Mouse (Mus musculus) neural tube, embryonic 11.5 days (tissue): Measurements from ENCODE around the gene Lamb3. TPM values are rescaled to one million over a fixed set of nuclear protein-coding genes. Genes with fewer than 3 reads are reported as not detected.

Source experiments
- ATAC-seq: fragments of 200-750 bp; cut with Nextera tagmentation; 2 replicates; pipeline ENCODE4 v1.8.0; 2017; ENCODE audit warnings: moderate number of reproducible peaks, mild to moderate bottlenecking, moderate TSS enrichment, moderate library complexity; ENCODE audit not compliant: insufficient read depth, low FRiP score, low TSS enrichment
- DNase-seq: peaks from one replicate; pipeline ENCODE4 v3.0.0-alpha.2; 2015; ENCODE audit warnings: low spot score
- H3K27ac ChIP-seq: fragments of 300-500 bp; sonication (generic); 2 replicates; pipeline ENCODE4 v1.5.1; 2014; ENCODE audit warnings: low read depth, mild to moderate bottlenecking, low read length
- H3K27me3 ChIP-seq: fragments of 300-500 bp; sonication (generic); 2 replicates; pipeline ENCODE4 v1.6.1; 2014; ENCODE audit warnings: mild to moderate bottlenecking, low read length, mixed read lengths; ENCODE audit not compliant: control insufficient read depth, insufficient read depth
- H3K36me3 ChIP-seq: fragments of 300-500 bp; sonication (generic); 2 replicates; pipeline ENCODE4 v1.6.1; 2014; ENCODE audit warnings: mild to moderate bottlenecking, low read length, moderate library complexity, mixed read lengths; ENCODE audit not compliant: control insufficient read depth, insufficient read depth
- H3K4me1 ChIP-seq: fragments of 300-500 bp; sonication (generic); 2 replicates; pipeline ENCODE4 v1.6.1; 2014; ENCODE audit warnings: low read length, mixed read lengths; ENCODE audit not compliant: control insufficient read depth, insufficient read depth
- H3K4me2 ChIP-seq: fragments of 300-500 bp; sonication (generic); 2 replicates; pipeline ENCODE4 v1.6.1; 2014; ENCODE audit warnings: low read depth, mild to moderate bottlenecking, moderate library complexity
- H3K4me3 ChIP-seq: fragments of 300-500 bp; sonication (generic); 2 replicates; pipeline ENCODE4 v1.5.1; 2014; ENCODE audit warnings: low read depth, low read length
- H3K9ac ChIP-seq: fragments of 300-500 bp; sonication (generic); 2 replicates; pipeline ENCODE4 v1.6.1; 2014; ENCODE audit warnings: mild to moderate bottlenecking, low read length
- H3K9me3 ChIP-seq: fragments of 300-500 bp; sonication (generic); 2 replicates; pipeline ENCODE4 v1.6.1; 2016; ENCODE audit warnings: low read length; ENCODE audit not compliant: control insufficient read depth
- WGBS: fragments of 180-500 bp; shearing (Covaris S2); extraction: QIAGEN DNeasy Blood & Tissue Kit; methylation state at CpG from one replicate; pipeline ENCODE4 v1.1.7; 2014; 5-methylcytosine and 5-hydroxymethylcytosine counted together
- polyA plus RNA-seq: library from polyadenylated mRNA; unstranded; fragments of >200 nt; fragmentation: Nextera tagmentation; extraction: Ambion mirVana; gene quantifications from 2 replicates; pipeline ENCODE4 v1.2.1, GENCODE M21; 2014

The Lamb3 gene
- 0.09 and 0.62 TPM in 2 replicates for polyA plus RNA-seq

- Histone ChIP-seq H3K9ac (no peak within 1 kb of the TSS), H3K27me3 (no peaks in the 10 kb centered on the region), H3K36me3 (no peaks in the 10 kb centered on the region), H3K9me3 (no peaks in the 10 kb centered on the region), H3K27ac (no peak within 1 kb of the TSS), H3K4me1 (no peaks in the 10 kb centered on the region), H3K4me3 (no peak within 1 kb of the TSS), H3K4me2 (no peak within 1 kb of the TSS)
- WGBS: 92% methylated on average over 3 of the region's 3 CpGs
- ATAC-seq (no peak), DNase-seq (no peak)
These were observed at the start of gene Lamb3 for GRCm38 (mm10) chr1:193207503-193207902. Gene Lamb3, plus strand, starts transcription at chr1:193207699.

- H3K4me1 ChIP-seq: no peaks in the 10 kb centered on the region; the same call in 1 of the 2 replicates
- H3K9ac ChIP-seq: no peak overlapping the region
- no peak overlapping the region for H3K27ac ChIP-seq
- DNase-seq (no peak), ATAC-seq (no peak)
- 54% methylated on average over 3 of the region's 3 CpGs for WGBS
- no peak overlapping the region for H3K4me2 ChIP-seq
- no peaks in the 10 kb centered on the region for H3K36me3 ChIP-seq
- peaks cover 4% of the 10 kb centered on the region for H3K27me3 ChIP-seq
- no peaks in the 10 kb centered on the region for H3K9me3 ChIP-seq
- no peak overlapping the region for H3K4me3 ChIP-seq
These were observed 48.3 kb upstream of the Lamb3 start for GRCm38 (mm10) chr1:193159163-193159562.

GRCm38 (mm10) chr1:193159613-193160012 lies 47.9 kb upstream of the Lamb3 start:
- no peaks in the 10 kb centered on the region for H3K36me3 ChIP-seq
- ATAC-seq: no peak
- no peaks in the 10 kb centered on the region; the same call in 1 of the 2 replicates for H3K27me3 ChIP-seq
- no peak overlapping the region for H3K4me3 ChIP-seq
- WGBS: 30% methylated on average over 1 of the region's 1 CpGs
- H3K4me2 ChIP-seq: no peak overlapping the region
- H3K4me1 ChIP-seq: no peaks in the 10 kb centered on the region; the same call in 1 of the 2 replicates
- H3K9me3 ChIP-seq: no peaks in the 10 kb centered on the region
- DNase-seq: no peak
- H3K9ac ChIP-seq: no peak overlapping the region
- H3K27ac ChIP-seq: no peak overlapping the region

- no peak for ATAC-seq
- peak; percentile 57 for DNase-seq
- no peaks in the 10 kb centered on the region; the same call in 1 of the 2 replicates for H3K4me1 ChIP-seq
- no peak overlapping the region for H3K4me3 ChIP-seq
- WGBS: 16% methylated on average over 18 of the region's 18 CpGs
- H3K4me2 ChIP-seq: peak overlapping the region; percentile 53
- H3K27ac ChIP-seq: no peak overlapping the region
- no peaks in the 10 kb centered on the region for H3K9me3 ChIP-seq
- H3K36me3 ChIP-seq: no peaks in the 10 kb centered on the region
- H3K27me3 ChIP-seq: no peaks in the 10 kb centered on the region
- H3K9ac ChIP-seq: peak overlapping the region; percentile 26
These were observed 47.0 kb upstream of the Lamb3 start for GRCm38 (mm10) chr1:193160317-193161032.

GRCm38 (mm10) chr1:193167746-193168145 lies 39.8 kb upstream of the Lamb3 start, which contains the start of gene A130010J15Rik:
Gene A130010J15Rik, plus strand, starts transcription at chr1:193168046.
- DNase-seq (no peak), ATAC-seq (no peak)
- Histone ChIP-seq H3K4me2 (no peak within 1 kb of the TSS), H3K36me3 (no peaks in the 10 kb centered on the region), H3K9me3 (no peaks in the 10 kb centered on the region), H3K9ac (no peak within 1 kb of the TSS), H3K4me1 (0 out of 2 replicates have a peak, but pooled peaks cover 5% of the 10 kb centered on the region), H3K27ac (no peak within 1 kb of the TSS), H3K27me3 (no peaks in the 10 kb centered on the region), H3K4me3 (no peak within 1 kb of the TSS)
- 88% methylated on average over 3 of the region's 3 CpGs for WGBS

- Histone ChIP-seq H3K4me2 (no peak overlapping the region), H3K27me3 (no peaks in the 10 kb centered on the region), H3K36me3 (no peaks in the 10 kb centered on the region), H3K9ac (no peak overlapping the region), H3K27ac (no peak overlapping the region), H3K4me1 (0 out of 2 replicates have a peak, but pooled peaks cover 8% of the 10 kb centered on the region), H3K9me3 (no peaks in the 10 kb centered on the region), H3K4me3 (no peak overlapping the region)
- ATAC-seq (no peak), DNase-seq (no peak)
- WGBS: 79% methylated on average over 7 of the region's 7 CpGs
These were observed 38.3 kb upstream of the Lamb3 start for GRCm38 (mm10) chr1:193169228-193169627.

GRCm38 (mm10) chr1:193169856-193170255 lies 37.6 kb upstream of the Lamb3 start:
- no peaks in the 10 kb centered on the region for H3K36me3 ChIP-seq
- 85% methylated on average over 2 of the region's 2 CpGs for WGBS
- H3K4me1 ChIP-seq: 0 out of 2 replicates have a peak, but pooled peaks cover 9% of the 10 kb centered on the region
- no peak overlapping the region for H3K9ac ChIP-seq
- ATAC-seq (no peak), DNase-seq (no peak)
- no peak overlapping the region for H3K4me3 ChIP-seq
- H3K27ac ChIP-seq: no peak overlapping the region
- no peaks in the 10 kb centered on the region for H3K9me3 ChIP-seq
- H3K27me3 ChIP-seq: no peaks in the 10 kb centered on the region
- no peak overlapping the region for H3K4me2 ChIP-seq

GRCm38 (mm10) chr1:193172991-193173809 lies 34.3 kb upstream of the Lamb3 start:
- Histone ChIP-seq H3K4me2 (peak overlapping the region; percentile 70), H3K9me3 (no peaks in the 10 kb centered on the region), H3K27me3 (no peaks in the 10 kb centered on the region), H3K4me1 (0 out of 2 replicates have a peak, but pooled peaks cover 9% of the 10 kb centered on the region), H3K36me3 (no peaks in the 10 kb centered on the region), H3K4me3 (peak overlapping the region; percentile 67), H3K9ac (peak overlapping the region; percentile 64), H3K27ac (0 out of 2 replicates have a peak overlapping the region, but pooled peaks have one; percentile 17)
- peak; percentile 98 for ATAC-seq
- peak; percentile 98 for DNase-seq
- 1% methylated on average over 48 of the region's 48 CpGs for WGBS
